Mouse (Mus musculus): ENCODE results near the gene Lep. TPM values are rescaled to one million over a fixed set of nuclear protein-coding genes. Genes with fewer than 3 reads are reported as not detected.

Lep gene
- polyA plus RNA-seq, 1 experiment from 2014 or later = not detected

GRCm38 (mm10) chr6:29066389-29066790 is 6.4 kb downstream of the Lep start:
- Histone ChIP-seq H3K36me3 (ENCODE audit: control insufficient read depth, insufficient read depth, low read length) (no peaks in the 10 kb centered on the region), H3K4me3 (ENCODE audit: low read depth, low read length) (no peak overlapping the region), H3K4me1 (replicated peaks; ENCODE audit: control insufficient read depth, insufficient read depth, low read length) (no peaks in the 10 kb centered on the region), H3K27me3 (ENCODE audit: control insufficient read depth, insufficient read depth, low read length) (no peaks in the 10 kb centered on the region), H3K27ac (ENCODE audit: low read depth, low read length) (no peak overlapping the region), H3K9me3 (ENCODE audit: control insufficient read depth, low read length) (no peaks in the 10 kb centered on the region), H3K9ac (ENCODE audit: low read depth, low read length) (no peak overlapping the region), H3K4me2 (replicated peaks; ENCODE audit: low read depth, low read length) (no peak overlapping the region)
- DNase-seq (ENCODE audit: low spot score) (no peak), ATAC-seq (ENCODE audit: low FRiP score) (no peak)
- 79% methylated on average over 8 of the region's 8 CpGs for WGBS

- Histone ChIP-seq H3K27ac (ENCODE audit: low read depth, low read length) (no peak overlapping the region), H3K36me3 (ENCODE audit: control insufficient read depth, insufficient read depth, low read length) (no peaks in the 10 kb centered on the region), H3K4me1 (replicated peaks; ENCODE audit: control insufficient read depth, insufficient read depth, low read length) (no peaks in the 10 kb centered on the region), H3K9ac (ENCODE audit: low read depth, low read length) (no peak overlapping the region), H3K4me3 (ENCODE audit: low read depth, low read length) (no peak overlapping the region), H3K9me3 (ENCODE audit: control insufficient read depth, low read length) (no peaks in the 10 kb centered on the region), H3K27me3 (ENCODE audit: control insufficient read depth, insufficient read depth, low read length) (no peaks in the 10 kb centered on the region), H3K4me2 (replicated peaks; ENCODE audit: low read depth, low read length) (no peak overlapping the region)
- no peak for ATAC-seq (ENCODE audit: low FRiP score)
- DNase-seq (ENCODE audit: low spot score) = no peak
- 85% methylated on average over 4 of the region's 4 CpGs for WGBS
Measured at GRCm38 (mm10) chr6:29072258-29072657, 12.2 kb downstream of the Lep start.

GRCm38 (mm10) chr6:29073462-29074132 is 13.6 kb downstream of the Lep start:
- Histone ChIP-seq H3K27ac (ENCODE audit: low read depth, low read length) (no peak overlapping the region), H3K9me3 (ENCODE audit: control insufficient read depth, low read length) (no peaks in the 10 kb centered on the region), H3K36me3 (ENCODE audit: control insufficient read depth, insufficient read depth, low read length) (no peaks in the 10 kb centered on the region), H3K4me3 (ENCODE audit: low read depth, low read length) (no peak overlapping the region), H3K9ac (ENCODE audit: low read depth, low read length) (no peak overlapping the region), H3K4me1 (replicated peaks; ENCODE audit: control insufficient read depth, insufficient read depth, low read length) (no peaks in the 10 kb centered on the region), H3K4me2 (replicated peaks; ENCODE audit: low read depth, low read length) (no peak overlapping the region), H3K27me3 (ENCODE audit: control insufficient read depth, insufficient read depth, low read length) (no peaks in the 10 kb centered on the region)
- ATAC-seq (ENCODE audit: low FRiP score) = no peak
- no peak for DNase-seq (ENCODE audit: low spot score)
- WGBS = 71% methylated on average over 11 of the region's 11 CpGs

GRCm38 (mm10) chr6:29074133-29074469 is 14.1 kb downstream of the Lep start:
- Histone ChIP-seq H3K4me1 (replicated peaks; ENCODE audit: control insufficient read depth, insufficient read depth, low read length) (no peaks in the 10 kb centered on the region), H3K9ac (ENCODE audit: low read depth, low read length) (no peak overlapping the region), H3K36me3 (ENCODE audit: control insufficient read depth, insufficient read depth, low read length) (no peaks in the 10 kb centered on the region), H3K27ac (ENCODE audit: low read depth, low read length) (no peak overlapping the region), H3K4me3 (ENCODE audit: low read depth, low read length) (no peak overlapping the region), H3K27me3 (ENCODE audit: control insufficient read depth, insufficient read depth, low read length) (no peaks in the 10 kb centered on the region), H3K9me3 (ENCODE audit: control insufficient read depth, low read length) (no peaks in the 10 kb centered on the region), H3K4me2 (replicated peaks; ENCODE audit: low read depth, low read length) (no peak overlapping the region)
- no peak for DNase-seq (ENCODE audit: low spot score)
- ATAC-seq (ENCODE audit: low FRiP score) = no peak

- ATAC-seq (ENCODE audit: low FRiP score) (no peak), DNase-seq (ENCODE audit: low spot score) (no peak)
- Histone ChIP-seq H3K4me2 (replicated peaks; ENCODE audit: low read depth, low read length) (no peak overlapping the region), H3K4me1 (replicated peaks; ENCODE audit: control insufficient read depth, insufficient read depth, low read length) (no peaks in the 10 kb centered on the region), H3K27me3 (ENCODE audit: control insufficient read depth, insufficient read depth, low read length) (no peaks in the 10 kb centered on the region), H3K27ac (ENCODE audit: low read depth, low read length) (no peak overlapping the region), H3K9ac (ENCODE audit: low read depth, low read length) (no peak overlapping the region), H3K36me3 (ENCODE audit: control insufficient read depth, insufficient read depth, low read length) (no peaks in the 10 kb centered on the region), H3K4me3 (ENCODE audit: low read depth, low read length) (no peak overlapping the region), H3K9me3 (ENCODE audit: control insufficient read depth, low read length) (no peaks in the 10 kb centered on the region)
- WGBS = 76% methylated on average over 4 of the region's 4 CpGs
Measured at GRCm38 (mm10) chr6:29079291-29079690, 19.3 kb downstream of the Lep start.

- Histone ChIP-seq H3K36me3 (ENCODE audit: control insufficient read depth, insufficient read depth, low read length) (no peaks in the 10 kb centered on the region), H3K9ac (ENCODE audit: low read depth, low read length) (no peak overlapping the region), H3K4me3 (ENCODE audit: low read depth, low read length) (no peak overlapping the region), H3K4me1 (replicated peaks; ENCODE audit: control insufficient read depth, insufficient read depth, low read length) (no peaks in the 10 kb centered on the region), H3K27me3 (ENCODE audit: control insufficient read depth, insufficient read depth, low read length) (no peaks in the 10 kb centered on the region), H3K9me3 (ENCODE audit: control insufficient read depth, low read length) (no peaks in the 10 kb centered on the region), H3K4me2 (replicated peaks; ENCODE audit: low read depth, low read length) (no peak overlapping the region), H3K27ac (ENCODE audit: low read depth, low read length) (no peak overlapping the region)
- DNase-seq (ENCODE audit: low spot score) (no peak), ATAC-seq (ENCODE audit: low FRiP score) (no peak)
- 87% methylated on average over 10 of the region's 10 CpGs for WGBS
Measured at GRCm38 (mm10) chr6:29081826-29082363, 21.9 kb downstream of the Lep start.

GRCm38 (mm10) chr6:29082776-29083354 is 22.8 kb downstream of the Lep start:
- H3K27ac ChIP-seq (ENCODE audit: low read depth, low read length) = no peak overlapping the region
- no peak for ATAC-seq (ENCODE audit: low FRiP score)

GRCm38 (mm10) chr6:29084401-29084800 is 24.4 kb downstream of the Lep start:
- Histone ChIP-seq H3K4me2 (replicated peaks; ENCODE audit: low read depth, low read length) (no peak overlapping the region), H3K27ac (ENCODE audit: low read depth, low read length) (no peak overlapping the region), H3K9ac (ENCODE audit: low read depth, low read length) (no peak overlapping the region), H3K4me3 (ENCODE audit: low read depth, low read length) (no peak overlapping the region), H3K36me3 (ENCODE audit: control insufficient read depth, insufficient read depth, low read length) (no peaks in the 10 kb centered on the region), H3K4me1 (replicated peaks; ENCODE audit: control insufficient read depth, insufficient read depth, low read length) (no peaks in the 10 kb centered on the region), H3K9me3 (ENCODE audit: control insufficient read depth, low read length) (no peaks in the 10 kb centered on the region), H3K27me3 (ENCODE audit: control insufficient read depth, insufficient read depth, low read length) (no peaks in the 10 kb centered on the region)
- WGBS = 64% methylated on average over 7 of the region's 7 CpGs
- DNase-seq (ENCODE audit: low spot score) (no peak), ATAC-seq (ENCODE audit: low FRiP score) (no peak)

More at GRCm38 (mm10) chr6:29082776-29083354, 22.8 kb downstream of the Lep start:
- no peaks in the 10 kb centered on the region for H3K9me3 ChIP-seq (ENCODE audit: control insufficient read depth, low read length)
- H3K4me3 ChIP-seq (ENCODE audit: low read depth, low read length) = no peak overlapping the region
- no peak for DNase-seq (ENCODE audit: low spot score)
- no peak overlapping the region for H3K4me2 ChIP-seq (replicated peaks; ENCODE audit: low read depth, low read length)
- no peaks in the 10 kb centered on the region for H3K36me3 ChIP-seq (ENCODE audit: control insufficient read depth, insufficient read depth, low read length)
- no peak overlapping the region for H3K9ac ChIP-seq (ENCODE audit: low read depth, low read length)
- H3K27me3 ChIP-seq (ENCODE audit: control insufficient read depth, insufficient read depth, low read length) = no peaks in the 10 kb centered on the region
- no peaks in the 10 kb centered on the region for H3K4me1 ChIP-seq (replicated peaks; ENCODE audit: control insufficient read depth, insufficient read depth, low read length)
- 40% methylated on average over 9 of the region's 9 CpGs for WGBS
